Mouse (Mus musculus) A20 (cell line): ENCODE results near the gene Dtx1.

Experiments
- DNase-seq: peaks from one replicate; pipeline ENCODE4 v3.0.0-alpha.2; 2011; ENCODE audit warnings: low read depth, low spot score

Gene Dtx1

DNA sequence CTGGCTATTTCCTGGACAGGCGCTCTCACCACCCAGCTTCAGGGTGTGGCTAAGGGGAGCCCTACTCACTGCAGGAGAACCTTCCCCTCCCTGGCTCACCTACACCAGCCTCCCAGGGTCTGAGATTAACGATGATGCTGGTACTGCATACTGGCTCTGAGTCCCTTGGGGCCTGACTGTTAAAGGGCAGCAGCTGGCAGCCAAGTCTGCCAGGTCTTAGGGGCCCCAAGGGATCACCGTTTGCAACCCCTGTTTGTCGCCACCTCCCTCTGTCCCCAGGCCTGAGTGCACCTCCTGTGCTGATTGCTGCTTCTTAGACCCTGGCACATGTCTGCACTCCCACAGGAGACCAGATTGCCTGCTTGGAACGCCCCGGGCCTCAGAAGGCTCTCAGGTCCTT, 7.3 kb downstream of the Dtx1 start:
- DNase-seq, result peak; percentile 35

DNA sequence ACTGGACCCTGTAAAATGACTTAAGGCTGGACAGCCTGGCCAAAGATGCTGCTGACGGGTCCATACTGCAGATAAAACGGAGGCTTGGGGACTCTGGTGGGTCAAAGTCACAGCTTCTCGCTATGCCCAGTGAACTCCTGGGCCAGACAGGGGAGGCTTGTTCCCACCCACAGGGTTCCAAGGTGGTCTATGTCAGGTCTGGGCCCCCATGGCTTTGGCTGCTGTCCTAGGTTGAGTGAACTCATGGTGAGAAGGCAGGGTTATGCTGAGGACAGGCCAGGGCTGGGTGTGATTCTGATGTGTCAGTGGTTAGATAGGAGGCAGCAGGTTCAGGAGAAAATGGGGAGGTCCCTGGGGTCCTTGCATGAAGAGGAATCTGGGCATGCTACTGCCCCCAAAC, 8.1 kb downstream of the Dtx1 start:
- no peak for DNase-seq

DNA sequence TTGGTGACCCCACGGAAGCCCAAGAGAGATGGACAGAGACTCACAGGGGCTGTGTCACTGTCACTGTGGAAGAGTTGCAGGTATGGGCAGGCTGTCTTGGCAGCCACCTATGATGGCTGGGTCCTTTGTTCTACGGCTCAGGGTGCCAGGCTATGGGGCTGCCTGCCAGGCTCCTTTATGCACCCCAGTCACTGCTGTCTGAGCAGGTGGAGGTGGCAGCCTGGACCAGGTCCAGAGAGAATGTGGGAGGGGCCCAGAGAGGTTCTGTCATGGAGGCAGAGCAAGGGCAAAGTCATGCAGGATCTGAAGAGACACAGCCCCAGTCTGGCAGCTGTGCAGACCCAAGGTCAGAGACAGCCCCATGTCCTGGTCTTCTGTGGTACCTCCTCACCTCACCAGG, 8.8 kb downstream of the Dtx1 start:
- DNase-seq, result no peak

DNA sequence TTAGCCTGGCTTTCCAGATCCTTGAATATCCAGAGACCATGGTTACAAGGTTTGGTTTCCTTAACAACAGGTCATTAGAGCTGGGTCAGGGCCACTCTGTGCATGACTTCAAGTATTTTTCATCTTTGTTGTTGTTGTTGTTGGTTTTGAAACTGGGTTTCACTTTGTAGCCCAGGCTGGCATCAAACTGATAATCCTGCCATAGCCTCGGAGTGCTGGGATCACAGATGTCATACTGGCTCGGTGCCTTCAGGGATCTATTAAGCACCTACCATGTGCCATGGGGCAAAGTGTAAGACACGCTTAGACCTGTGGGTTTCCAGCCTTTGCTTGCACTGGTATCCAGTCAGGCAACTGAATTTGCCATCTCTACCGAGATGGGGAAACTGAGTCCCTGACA, 9.3 kb downstream of the Dtx1 start:
- no peak for DNase-seq

DNA sequence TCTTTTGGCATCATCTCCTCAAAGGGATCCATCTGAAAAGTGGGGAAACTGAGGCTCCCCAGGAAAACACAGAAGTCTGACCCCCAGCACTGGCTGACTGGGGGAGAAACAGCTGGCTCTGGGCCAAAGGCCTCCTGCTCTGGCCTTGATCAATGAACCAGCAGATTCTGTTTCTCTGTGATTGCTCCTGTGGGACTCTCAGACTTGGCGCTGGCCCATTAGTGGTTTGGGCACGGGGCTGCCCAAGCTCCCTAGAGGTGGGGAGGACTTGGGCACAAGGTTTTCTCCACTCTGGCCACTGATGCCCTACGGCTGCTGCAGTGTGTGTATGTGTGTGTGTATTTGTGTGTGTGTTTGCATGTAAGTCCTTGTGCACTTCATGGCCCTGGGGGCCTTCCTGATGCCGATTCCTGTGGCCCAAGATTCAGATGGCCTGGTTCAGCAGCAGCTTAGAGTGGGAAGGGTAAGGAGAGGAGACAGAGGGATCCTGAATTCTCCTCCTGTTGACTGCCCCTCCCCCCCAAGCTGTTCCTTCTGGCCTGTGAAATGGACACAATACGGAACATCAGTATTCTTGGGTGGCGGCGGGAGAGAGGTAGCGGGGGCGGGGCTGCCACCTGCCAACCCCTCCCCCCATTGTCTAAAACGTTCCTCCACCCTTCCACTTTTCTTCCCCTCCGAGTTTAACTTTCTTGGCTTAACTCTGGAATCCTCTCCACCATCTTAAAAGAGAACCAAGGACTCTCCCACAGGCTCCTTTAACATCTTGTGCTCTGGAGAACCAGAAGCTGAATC, 10.5 kb downstream of the Dtx1 start:
- no peak for DNase-seq

DNA sequence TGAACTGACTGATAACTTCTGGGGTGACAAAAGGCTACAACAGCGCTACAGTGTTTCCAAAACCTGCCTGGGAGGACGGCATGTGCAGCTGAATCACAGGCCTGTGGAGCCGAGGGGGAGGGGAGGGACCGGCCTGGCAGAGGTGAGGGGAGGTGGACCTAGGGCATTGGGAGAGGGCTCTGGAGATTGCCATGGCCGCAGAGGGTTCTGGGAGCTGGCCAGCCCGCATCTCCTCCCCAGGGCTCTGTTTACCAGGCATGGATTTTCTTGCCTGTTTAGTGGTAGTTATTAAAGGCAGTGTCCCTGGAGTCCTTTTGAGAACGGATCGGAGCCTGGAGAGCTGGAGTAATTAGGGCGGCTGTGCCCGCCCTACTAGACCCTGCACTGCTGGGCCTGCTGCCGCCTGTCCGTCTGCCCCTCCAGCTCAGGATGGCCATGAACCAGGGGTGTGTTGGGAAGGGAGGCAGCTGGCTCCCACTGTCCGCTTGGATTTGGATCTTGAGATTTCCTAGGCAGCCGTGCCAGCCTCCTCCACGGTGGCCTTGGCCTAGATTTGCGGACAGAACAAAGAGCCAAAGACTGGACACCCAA, 12.8 kb downstream of the Dtx1 start:
- DNase-seq, result no peak

DNA sequence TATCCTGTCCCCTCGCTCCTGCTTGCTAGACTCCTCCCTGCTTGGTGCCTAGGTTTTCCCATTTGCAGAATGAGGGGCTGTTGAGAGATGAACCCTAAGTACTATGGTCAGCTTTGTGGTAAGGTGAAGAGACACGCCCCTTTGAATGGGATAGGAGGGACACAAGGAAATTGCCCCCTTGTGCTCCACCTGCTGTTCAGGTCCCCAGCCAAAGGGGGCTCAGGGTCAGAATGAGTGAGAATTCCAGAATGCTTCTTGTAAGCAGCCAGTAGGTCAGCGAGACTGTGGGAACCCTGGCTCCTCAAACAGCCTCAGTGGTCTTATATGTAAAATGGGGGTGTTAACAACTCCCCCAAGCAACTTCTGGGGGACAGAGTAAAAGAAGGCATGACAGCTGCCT, 13.5 kb downstream of the Dtx1 start:
- no peak for DNase-seq

DNA sequence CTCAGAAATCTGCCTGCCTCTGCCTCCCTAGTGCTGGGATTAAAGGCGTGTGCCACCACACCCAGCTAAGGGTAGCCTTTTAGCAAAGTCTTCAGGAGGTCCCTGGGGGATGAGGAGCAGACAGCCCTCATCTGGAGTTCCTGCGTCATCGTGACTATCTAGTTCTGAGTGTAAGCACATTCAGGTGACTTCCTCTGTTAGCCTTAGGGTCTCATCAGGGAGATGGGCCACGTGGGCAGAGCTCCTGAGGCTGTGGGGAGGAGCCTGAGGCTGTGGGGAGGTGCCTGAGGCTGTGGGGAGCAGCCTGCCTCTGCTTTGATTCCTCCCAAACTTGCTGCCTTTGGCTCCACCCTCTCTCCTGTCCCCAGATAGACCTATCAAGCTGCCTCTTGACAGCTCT, 14.9 kb downstream of the Dtx1 start:
- DNase-seq, result no peak

DNA sequence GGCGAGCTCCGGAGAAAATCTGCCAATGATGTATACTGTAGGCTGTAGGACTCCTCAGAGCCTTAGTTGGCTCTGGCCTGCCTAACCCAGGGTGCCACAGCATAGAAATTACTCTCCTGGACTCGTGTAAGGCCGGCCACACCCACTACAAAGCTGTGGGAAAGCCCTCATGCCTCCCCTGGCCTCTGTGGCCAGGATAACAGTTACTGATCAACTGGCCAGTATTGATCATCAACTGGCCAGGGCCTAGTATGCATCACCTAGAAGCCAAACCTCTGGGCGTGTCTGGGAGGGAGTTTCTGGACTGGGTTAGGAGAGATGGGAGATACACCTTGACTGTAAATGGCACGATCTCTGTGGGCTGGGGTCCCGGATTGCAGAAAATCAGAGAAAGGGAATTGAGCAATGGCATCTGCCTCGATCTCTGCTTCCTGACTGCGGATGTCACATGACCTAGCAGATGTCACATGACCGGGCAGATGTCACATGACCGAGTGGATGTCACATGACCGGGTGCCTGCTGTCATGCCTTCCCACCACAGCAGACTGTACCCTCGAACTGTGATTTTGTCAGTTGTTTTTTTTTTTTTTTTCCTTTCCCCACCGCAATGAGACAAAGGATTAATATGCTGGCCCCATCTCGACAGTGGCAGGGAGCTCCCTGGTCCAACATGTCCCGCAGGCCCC, 15.5 kb downstream of the Dtx1 start:
- DNase-seq, result peak; percentile 67

DNA sequence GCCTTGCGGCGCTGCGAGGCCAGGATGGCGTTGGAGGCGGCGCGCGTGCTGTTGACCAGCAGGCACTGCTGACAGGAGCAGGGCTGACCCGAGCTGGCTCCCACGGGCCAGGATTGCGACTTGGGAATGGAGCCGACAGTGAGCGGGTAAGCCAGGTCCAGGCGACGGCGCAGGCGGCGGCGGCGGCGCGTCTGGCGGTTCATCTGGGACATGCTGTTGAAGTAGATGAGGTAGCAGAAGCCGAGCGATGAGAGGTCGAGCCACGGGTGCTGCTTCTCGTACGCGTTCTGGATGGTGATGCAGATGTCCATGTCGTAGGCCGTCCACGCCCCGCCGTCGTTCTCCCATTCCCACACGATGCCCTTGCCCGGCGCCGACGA, 17.0 kb downstream of the Dtx1 start:
- no peak for DNase-seq

DNA sequence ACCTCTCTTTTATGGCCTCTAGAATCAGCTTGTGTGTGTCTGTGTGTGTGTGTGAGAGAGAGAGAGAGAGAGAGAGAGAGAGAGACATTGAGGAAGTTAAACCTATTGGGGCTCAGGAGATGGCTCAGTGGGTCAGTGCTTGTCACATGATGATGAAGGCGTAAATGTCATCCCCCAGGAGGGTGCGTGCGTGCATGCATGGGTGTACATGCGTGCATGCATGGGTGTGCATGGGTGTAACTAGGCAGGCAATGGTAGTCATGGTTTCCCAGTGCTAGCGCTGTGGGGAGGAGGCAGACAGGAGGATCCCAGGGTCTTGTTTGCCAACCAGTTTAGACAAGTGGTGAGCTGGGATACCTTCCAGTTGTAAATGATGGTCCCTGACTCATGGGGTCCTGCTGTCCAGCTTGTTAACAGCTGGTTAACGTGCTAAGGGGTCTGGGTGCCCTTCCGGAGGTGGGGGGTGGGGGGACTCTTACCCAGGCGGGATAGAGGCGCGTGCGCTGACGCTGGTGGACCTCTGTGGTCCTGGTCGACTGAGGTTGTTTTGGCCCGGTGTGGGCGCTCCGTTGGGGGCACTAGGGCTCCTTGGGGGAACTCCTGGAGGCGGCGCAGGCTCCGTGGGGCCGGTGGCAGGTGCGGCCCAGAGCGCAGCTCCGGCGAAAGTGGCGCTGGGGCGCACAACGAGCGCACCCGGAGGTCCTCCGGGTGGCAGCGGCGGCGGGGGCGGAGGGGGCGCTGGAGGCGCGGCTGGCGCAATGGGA, 17.6 kb downstream of the Dtx1 start:
- no peak for DNase-seq

DNA sequence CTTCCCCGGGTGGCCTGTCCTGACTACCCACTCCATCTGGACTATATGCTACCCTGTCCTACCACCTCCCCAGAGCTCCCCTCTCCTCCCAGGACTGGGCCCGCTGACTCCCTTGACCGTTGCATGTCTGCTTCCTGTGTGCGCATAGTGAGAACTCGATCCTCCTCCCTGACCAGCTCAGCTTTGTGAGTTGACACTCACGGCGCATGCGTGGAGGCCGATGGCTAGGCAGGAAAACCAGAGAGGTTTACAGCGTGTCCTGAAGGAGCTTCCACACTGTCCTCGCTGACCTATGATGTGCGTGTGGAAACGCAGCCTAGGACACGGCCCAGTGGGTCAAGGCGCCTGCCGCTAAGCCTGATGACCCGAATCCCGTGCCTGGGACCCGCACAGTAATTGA, 19.7 kb downstream of the Dtx1 start:
- DNase-seq, result no peak

DNA sequence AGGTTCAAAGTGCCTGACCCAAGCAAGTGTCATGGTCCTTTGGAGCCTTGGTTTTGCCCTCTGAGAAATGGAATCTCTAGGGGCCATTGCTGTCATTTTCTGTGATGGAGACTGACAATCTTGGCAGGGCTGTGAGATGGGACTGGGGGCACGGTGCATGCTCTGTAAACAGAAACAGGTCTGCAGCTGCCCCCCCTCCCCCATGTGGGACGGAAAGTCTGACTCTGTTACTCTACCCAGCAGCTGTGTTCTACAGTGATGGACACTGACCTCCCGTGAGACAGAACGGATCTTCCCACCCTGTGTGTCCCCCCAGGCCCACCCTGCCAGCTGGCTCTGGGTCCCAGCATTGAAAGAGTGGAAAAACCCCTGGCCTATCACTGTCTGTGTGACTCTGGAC, 21.3 kb downstream of the Dtx1 start:
- DNase-seq, result no peak

DNA sequence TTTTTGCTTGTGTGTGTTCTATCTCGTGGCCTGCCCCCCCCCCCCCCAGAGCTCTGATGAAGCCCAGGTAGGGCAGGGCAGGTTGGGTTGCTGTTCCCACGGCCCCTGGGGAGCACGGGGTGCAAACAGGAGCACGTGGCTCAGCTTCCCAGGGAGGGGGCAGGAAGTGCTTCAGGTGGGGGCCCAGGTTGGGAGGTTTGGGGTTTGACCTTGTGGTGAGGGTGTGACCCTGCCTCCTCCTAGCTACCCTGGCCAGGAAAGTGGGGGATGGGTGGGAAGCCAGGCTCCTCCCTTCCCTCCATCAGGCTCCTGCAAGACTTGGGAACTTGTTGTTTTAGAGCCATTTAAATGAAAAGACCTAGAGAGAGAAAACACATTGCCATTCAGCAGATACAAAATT, 23.3 kb downstream of the Dtx1 start:
- no peak for DNase-seq

DNA sequence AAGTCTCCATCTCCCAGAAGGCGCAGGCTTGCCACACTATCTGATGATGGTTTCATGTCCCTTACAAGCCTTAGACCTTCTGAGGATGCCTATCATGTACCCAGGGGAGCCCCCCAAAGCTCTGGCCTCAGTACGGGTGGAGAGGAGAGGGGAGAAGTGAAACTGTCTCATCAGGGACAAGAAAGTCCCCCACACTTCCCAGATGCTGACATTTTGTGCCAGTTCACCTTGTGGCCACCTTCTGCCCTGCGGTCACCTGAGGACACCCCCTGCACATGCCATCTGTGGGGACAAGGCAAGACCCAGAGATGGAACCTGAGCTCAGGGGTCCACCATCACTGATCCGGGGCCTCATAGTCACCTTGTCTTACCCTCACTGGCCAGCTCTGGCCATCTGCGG, 23.8 kb downstream of the Dtx1 start:
- DNase-seq, result peak; percentile 75

DNA sequence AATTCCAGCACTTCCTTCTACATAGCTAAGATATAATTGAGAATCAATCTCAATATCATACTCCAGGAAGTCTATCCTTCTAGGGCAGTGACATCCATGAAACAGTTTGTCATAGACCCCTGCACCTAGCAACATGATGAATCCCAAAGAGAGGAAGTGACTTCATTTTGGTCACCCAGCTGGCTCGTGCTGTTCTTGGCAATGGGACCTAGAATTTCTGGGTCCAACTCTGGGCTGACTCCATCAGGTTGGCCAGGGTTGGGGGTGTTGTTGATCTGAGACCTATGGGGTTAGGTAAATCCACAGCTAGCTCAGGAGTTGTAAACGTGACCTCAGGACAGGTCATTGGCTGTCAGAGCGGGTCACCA, 24.3 kb downstream of the Dtx1 start:
- no peak for DNase-seq

DNA sequence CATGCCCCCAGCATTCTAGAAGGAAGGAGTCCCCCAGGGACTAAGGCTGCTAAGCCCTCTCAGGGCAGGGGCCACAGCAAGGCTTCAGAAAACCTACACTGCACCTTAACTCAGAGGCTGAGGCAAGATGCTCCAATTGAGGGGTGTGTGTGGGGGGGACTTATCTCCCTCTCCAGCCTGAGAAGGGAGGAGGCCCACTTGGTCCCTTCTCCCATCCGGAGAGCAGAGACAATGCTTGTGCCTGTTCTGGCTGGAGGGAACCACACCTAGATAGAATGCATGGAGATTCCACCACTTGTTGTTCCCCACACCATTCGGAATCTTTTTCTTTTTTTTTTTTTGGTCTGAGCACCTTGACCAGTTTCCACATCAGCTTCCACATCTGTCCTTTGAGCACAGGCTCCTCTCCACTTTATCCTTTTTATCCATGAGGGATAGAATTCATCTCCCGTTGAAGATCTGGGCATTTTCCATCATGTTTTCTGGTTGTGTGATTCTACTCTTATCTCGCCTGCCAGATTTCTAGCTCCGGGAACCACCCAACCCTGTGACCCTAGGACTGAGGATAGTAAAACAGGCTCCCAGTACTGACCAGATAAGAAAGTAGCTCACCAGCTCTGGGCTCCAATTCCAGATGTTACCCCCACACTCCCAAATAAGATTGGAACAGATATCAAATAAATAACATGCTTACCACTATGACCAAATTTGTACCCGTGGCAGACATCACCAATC, 24.8 kb downstream of the Dtx1 start:
- DNase-seq, result no peak

DNA sequence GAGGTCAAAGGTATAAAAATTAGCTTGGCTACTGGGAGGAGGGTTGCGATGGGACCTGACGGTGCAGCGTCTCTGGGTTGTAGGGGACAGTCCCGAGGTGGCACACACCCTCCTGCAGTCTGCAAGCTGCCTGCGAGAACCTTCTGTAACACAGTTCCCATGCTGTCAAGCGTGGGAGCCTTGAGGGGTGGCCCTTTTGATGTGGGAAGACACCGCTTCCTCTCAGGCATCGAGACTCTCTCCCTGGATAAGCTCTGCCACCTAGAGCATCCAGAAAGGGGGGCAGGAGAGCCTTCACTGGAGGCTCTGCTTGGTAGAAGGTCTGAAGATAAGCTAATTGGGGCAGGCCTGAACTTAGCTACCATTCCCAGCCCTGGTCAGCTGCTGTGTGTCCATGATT, 26.0 kb downstream of the Dtx1 start:
- no peak for DNase-seq

DNA sequence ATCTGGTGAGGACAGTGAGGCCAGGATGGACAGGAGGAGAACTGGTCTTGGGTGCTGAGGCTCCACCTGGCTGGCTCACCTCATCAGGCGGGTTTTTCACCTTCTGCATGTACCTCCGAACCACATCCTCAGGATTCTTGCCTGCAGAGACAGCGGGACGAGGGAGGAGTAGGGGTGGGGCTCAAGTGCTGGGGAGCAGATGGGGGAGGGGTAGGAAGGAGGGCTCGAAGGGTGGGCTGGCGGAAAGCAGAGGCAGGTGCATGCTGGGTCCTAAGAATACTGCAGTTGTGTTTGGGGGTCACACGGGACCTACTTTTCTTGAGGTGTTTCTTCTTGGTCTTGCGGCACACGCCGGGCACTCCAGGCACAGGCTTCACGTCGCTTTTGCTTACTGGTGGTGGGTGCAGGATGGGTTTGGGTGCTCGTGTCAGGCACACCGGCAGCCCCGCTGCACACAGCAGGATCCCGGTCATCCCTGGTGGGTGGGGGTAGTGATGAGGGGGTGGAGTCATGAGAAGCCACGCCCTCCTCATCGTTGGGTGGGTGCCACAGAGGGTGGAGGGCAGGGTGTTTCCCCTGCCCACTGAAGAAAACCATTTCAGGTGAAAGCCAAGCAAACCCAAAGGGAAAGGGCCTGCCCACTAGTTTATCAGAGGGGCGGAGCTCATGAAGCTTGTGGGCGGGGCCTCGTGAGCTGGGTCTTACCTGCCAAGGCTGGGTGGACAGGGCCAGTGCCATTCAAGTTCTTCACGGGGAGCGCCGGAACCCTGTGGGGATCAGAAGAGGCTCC, 28.6 kb downstream of the Dtx1 start:
- DNase-seq, result no peak

DNA sequence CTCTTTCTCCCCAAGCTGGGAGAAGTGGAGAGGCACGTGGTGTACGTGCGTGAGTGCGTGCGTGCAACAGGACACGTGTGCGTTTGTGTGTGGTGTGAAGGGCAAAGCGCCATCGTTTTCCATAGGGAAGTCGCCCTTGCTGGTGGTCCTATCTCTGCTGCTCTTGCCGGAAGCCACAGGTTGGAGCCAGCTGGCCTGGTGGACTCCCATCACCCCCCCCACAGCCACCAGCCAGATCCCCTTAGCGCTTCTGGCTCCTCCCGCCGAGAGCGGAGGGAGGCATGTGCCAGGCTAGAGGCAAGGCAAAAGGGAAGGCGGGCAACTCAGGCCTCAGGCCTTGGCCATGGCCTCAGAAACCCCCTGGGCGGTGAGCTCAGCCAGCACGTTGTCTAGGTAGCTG, 30.8 kb downstream of the Dtx1 start:
- no peak for DNase-seq
